Mouse (Mus musculus): ENCODE data around the gene Lce1e. TPM values are rescaled to one million over a fixed set of nuclear protein-coding genes. Genes with fewer than 3 reads are reported as not detected.

Gene Lce1e
- not detected for polyA plus RNA-seq (2017; shearing (Covaris generic))

- ATAC-seq = no peak
Measured at GRCm38 (mm10) chr3:92708974-92709373, at the start of gene Lce1e. TSS of gene Lce1e (minus strand) at chr3:92709074.

GRCm38 (mm10) chr3:92753197-92753596 is 44.3 kb upstream of the Lce1e start:
- no peak for ATAC-seq

DNA sequence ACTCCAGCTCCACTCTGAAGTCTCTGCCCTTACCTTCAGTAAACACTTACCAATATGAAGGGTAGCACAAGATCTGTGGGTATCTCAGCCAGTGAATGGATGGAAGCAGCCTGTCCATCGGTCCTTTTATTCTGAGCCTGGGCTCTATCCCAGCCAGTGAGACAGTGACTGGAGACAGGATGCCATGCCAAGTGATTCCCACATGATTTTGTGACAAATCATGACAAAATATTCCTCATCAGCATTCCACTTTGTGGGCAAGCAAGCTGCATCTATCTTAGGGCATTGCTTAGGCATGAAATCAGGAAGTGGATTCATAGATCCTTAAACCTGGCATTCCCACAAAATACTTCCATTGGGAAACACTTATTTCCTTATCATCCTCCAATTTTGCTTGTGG is 43.4 kb upstream of the Lce1e start, which contains the start of gene Lce1g:
Lce1g (minus strand) TSS at position 101 of the 400 bp plus-strand sequence.
- ATAC-seq = no peak

GRCm38 (mm10) chr3:92738996-92739395 is 30.1 kb upstream of the Lce1e start, which contains the start of gene Gm38119:
TSS of gene Gm38119 (minus strand) at chr3:92739096.
- no peak for ATAC-seq

DNA sequence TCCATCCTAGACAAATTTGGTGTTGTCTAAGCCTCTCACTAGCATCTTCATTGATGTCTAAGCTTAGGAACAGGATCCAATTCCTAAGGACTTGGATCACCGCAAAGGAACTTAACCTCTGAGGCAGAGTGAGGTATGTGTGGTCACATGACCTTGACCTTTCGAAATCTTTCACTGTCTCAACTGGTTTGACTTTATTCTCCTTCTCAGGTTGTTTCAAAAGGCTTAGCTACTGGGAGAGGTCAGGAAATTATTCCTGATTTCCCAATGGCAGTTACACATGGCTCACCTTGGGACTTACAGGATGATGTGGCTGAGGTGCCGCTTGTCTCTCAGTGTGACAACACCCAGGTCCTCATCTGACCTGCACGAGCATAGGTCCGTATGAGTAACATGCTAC is 13.8 kb upstream of the Lce1e start:
- ATAC-seq = no peak

- ATAC-seq = no peak
Measured at GRCm38 (mm10) chr3:92720250-92720649, 11.4 kb upstream of the Lce1e start, which contains the start of gene Lce1f. TSS of gene Lce1f (minus strand) at chr3:92720350.

- no peak for ATAC-seq
Measured at GRCm38 (mm10) chr3:92715122-92715521, 6.2 kb upstream of the Lce1e start.

- ATAC-seq = no peak
Measured at GRCm38 (mm10) chr3:92694613-92695012, 14.3 kb downstream of the Lce1e start.

GRCm38 (mm10) chr3:92691688-92692087 is 17.2 kb downstream of the Lce1e start:
- ATAC-seq = no peak

GRCm38 (mm10) chr3:92689154-92689553 is 19.7 kb downstream of the Lce1e start:
- ATAC-seq = peak; percentile 39

GRCm38 (mm10) chr3:92687110-92687509 is 21.8 kb downstream of the Lce1e start, which contains the start of gene Lce1d:
TSS of gene Lce1d (minus strand) at chr3:92687210.
- no peak for ATAC-seq

DNA sequence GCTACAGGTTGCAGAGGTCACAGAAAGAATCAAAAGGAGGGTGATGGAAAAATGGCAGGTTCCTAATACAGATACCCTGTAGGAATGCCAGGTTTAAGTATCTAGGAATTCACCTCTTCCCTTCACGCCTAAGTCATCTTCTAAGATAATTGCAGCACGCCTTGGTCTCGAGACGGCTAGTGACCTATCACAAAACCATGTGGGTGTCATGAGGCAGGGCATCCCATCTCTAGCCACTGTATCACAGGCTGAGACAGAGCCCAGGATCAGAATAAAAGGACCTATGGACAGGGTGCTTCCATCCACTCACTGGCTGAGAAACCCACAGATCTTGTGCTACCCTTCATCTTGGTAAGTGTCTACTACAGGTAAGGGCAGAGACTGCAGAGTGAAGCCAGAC is 29.9 kb downstream of the Lce1e start, which contains the start of gene Lce1c:
Lce1c (plus strand) TSS at position 301 of the 400 bp plus-strand sequence.
- ATAC-seq = no peak

DNA sequence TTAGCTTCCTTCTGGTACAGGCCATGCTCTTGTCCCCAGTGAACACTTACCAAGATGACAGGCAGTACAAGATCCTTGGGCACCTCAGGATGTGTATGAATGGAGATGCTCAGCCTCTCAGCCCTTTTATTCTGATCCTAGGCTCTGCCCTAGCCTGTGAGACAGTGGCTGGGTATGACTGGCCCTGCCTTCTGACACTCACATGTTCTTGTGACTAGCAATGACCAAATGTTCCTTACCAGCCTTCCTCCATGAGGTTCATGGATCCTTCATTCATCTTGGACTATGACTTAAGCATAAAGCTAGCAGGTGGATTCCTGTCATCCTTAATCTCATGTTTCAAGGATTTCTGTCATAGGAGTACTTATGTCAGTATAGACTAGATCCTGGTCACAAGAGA is 38.7 kb downstream of the Lce1e start, which contains the start of gene Lce1a2:
Lce1a2 (minus strand) TSS at position 101 of the 400 bp plus-strand sequence.
- no peak for ATAC-seq

Other genes starting within 250 kb of the Lce1e start
- not detected for gene Sprr1a, start 223.2 kb downstream of the Lce1e start, polyA plus RNA-seq (2017; shearing (Covaris generic))
- not detected for gene Sprr4, start 208.6 kb downstream of the Lce1e start, polyA plus RNA-seq (2017; shearing (Covaris generic))
- not detected for gene 2310046K23Rik, start 174.6 kb downstream of the Lce1e start, polyA plus RNA-seq (2017; shearing (Covaris generic))
- not detected for gene Ivl, start 135.3 kb downstream of the Lce1e start, polyA plus RNA-seq (2017; shearing (Covaris generic))
- gene Smcp, start 120.1 kb downstream of the Lce1e start, polyA plus RNA-seq (2017; shearing (Covaris generic)) = not detected
- gene 2210017I01Rik, start 101.6 kb downstream of the Lce1e start, polyA plus RNA-seq (2017; shearing (Covaris generic)) = not detected
- gene Lce6a, start 87.4 kb downstream of the Lce1e start, polyA plus RNA-seq (2017; shearing (Covaris generic)) = not detected
- not detected for gene Lce1a1, start 60.8 kb downstream of the Lce1e start, polyA plus RNA-seq (2017; shearing (Covaris generic))
- not detected for gene Lce1b, start 52.1 kb downstream of the Lce1e start, polyA plus RNA-seq (2017; shearing (Covaris generic))
- not detected for gene Lce1a2, start 38.8 kb downstream of the Lce1e start, polyA plus RNA-seq (2017; shearing (Covaris generic))
- not detected for gene Lce1c, start 29.8 kb downstream of the Lce1e start, polyA plus RNA-seq (2017; shearing (Covaris generic))
- gene Lce1d, start 21.9 kb downstream of the Lce1e start, polyA plus RNA-seq (2017; shearing (Covaris generic)) = not detected
- not detected for gene Lce1f, start 11.3 kb upstream of the Lce1e start, polyA plus RNA-seq (2017; shearing (Covaris generic))
- not detected for gene Gm38119, start 30.0 kb upstream of the Lce1e start, polyA plus RNA-seq (2017; shearing (Covaris generic))
- not detected for gene Lce1g, start 43.3 kb upstream of the Lce1e start, polyA plus RNA-seq (2017; shearing (Covaris generic))
- not detected for gene Lce1h, start 56.0 kb upstream of the Lce1e start, polyA plus RNA-seq (2017; shearing (Covaris generic))
- not detected for gene Lce1i, start 69.8 kb upstream of the Lce1e start, polyA plus RNA-seq (2017; shearing (Covaris generic))
- not detected for gene Lce1j, start 81.4 kb upstream of the Lce1e start, polyA plus RNA-seq (2017; shearing (Covaris generic))
- gene Lce1k, start 98.8 kb upstream of the Lce1e start, polyA plus RNA-seq (2017; shearing (Covaris generic)) = not detected
- gene Kprp, start 118.2 kb upstream of the Lce1e start, polyA plus RNA-seq (2017; shearing (Covaris generic)) = not detected
- gene Lce1l, start 142.2 kb upstream of the Lce1e start, polyA plus RNA-seq (2017; shearing (Covaris generic)) = not detected
- not detected for gene 2310050C09Rik, start 161.1 kb upstream of the Lce1e start, polyA plus RNA-seq (2017; shearing (Covaris generic))
- gene Lce3a, start 217.2 kb upstream of the Lce1e start, polyA plus RNA-seq (2017; shearing (Covaris generic)) = not detected
- gene Lce3b, start 223.9 kb upstream of the Lce1e start, polyA plus RNA-seq (2017; shearing (Covaris generic)) = not detected
- not detected for gene Lce3c, start 235.4 kb upstream of the Lce1e start, polyA plus RNA-seq (2017; shearing (Covaris generic))
- not detected for gene Lce3d, start 248.3 kb upstream of the Lce1e start, polyA plus RNA-seq (2017; shearing (Covaris generic))